Mouse (Mus musculus): ENCODE results near the gene Ccl25. TPM values are rescaled to one million over a fixed set of nuclear protein-coding genes. Genes with fewer than 3 reads are reported as not detected.
"Not testable (repeated sequence)": the region's sequence is repeated elsewhere in the genome, so short reads cannot be mapped to it uniquely, and the experiment has no call there.

Ccl25 gene
- polyA plus RNA-seq, 1 experiment from 2014 or later, result 27.9 TPM

- no peaks in the 10 kb centered on the region for H3K36me3 ChIP-seq
- no peak overlapping the region for H3K27ac ChIP-seq
- DNase-seq (ENCODE audit: low spot score), result no peak
- peaks cover 5% of the 10 kb centered on the region for H3K4me1 ChIP-seq
- H3K4me3 ChIP-seq, result no peak overlapping the region
- WGBS, result 83% methylated on average over 3 of the region's 3 CpGs
- no peaks in the 10 kb centered on the region for H3K27me3 ChIP-seq (ENCODE audit: low read depth, poor library complexity, severe bottlenecking)
- no peaks in the 10 kb centered on the region for H3K9me3 ChIP-seq (replicated peaks)
Measured at GRCm38 (mm10) chr8:4350618-4351017, 25.6 kb downstream of the Ccl25 start.

DNA sequence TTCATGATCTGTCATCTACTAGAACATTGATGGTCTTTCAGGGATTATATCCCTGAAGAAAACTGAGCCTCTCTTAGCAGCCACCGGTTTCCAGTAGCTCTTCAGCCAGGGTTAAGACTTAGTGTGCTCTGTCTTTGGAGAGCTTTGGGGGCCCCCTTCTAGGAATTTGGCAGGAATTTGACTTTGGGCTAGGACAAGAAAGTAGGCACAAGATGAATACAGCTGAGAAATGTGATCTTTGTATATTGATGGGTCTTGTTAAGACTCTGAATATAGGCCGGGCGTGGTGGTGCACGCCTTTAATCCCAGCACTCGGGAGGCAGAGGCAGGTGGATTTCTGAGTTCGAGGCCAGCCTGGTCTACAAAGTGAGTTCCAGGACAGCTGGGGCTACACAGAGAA lies 27.6 kb downstream of the Ccl25 start:
- not testable (repeated sequence) for H3K4me1 ChIP-seq; H3K36me3 ChIP-seq; DNase-seq (ENCODE audit: low spot score); H3K27me3 ChIP-seq (ENCODE audit: low read depth, poor library complexity, severe bottlenecking); H3K27ac ChIP-seq; H3K9me3 ChIP-seq (replicated peaks); H3K4me3 ChIP-seq
- WGBS, result 92% methylated on average over 6 of the region's 6 CpGs

DNA sequence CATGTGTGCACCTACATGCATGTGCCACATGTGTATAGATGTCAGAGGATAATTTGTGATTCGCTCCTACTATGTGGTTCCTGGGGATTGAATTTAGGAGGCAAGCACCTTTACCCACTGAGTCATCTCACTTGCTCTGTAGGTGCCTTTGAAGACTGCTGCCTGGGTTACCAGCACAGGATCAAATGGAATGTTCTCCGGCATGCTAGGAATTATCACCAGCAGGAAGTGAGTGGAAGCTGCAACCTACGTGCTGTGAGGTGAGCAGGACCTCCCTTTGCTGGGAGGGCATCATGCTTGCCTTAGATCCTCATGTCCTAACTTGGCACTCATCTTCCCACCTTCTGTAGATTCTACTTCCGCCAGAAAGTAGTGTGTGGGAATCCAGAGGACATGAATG lies 28.7 kb downstream of the Ccl25 start:
- no peak overlapping the region for H3K27ac ChIP-seq
- H3K4me1 ChIP-seq, result no peaks in the 10 kb centered on the region
- 86% methylated on average over 4 of the region's 4 CpGs for WGBS
- no peaks in the 10 kb centered on the region for H3K36me3 ChIP-seq
- H3K27me3 ChIP-seq (ENCODE audit: low read depth, poor library complexity, severe bottlenecking), result no peaks in the 10 kb centered on the region
- H3K4me3 ChIP-seq, result no peak overlapping the region
- no peaks in the 10 kb centered on the region for H3K9me3 ChIP-seq (replicated peaks)
- no peak for DNase-seq (ENCODE audit: low spot score)

GRCm38 (mm10) chr8:4354516-4354915 lies 29.5 kb downstream of the Ccl25 start:
- 83% methylated on average over 1 of the region's 1 CpGs for WGBS
- Histone ChIP-seq H3K4me1 (no peaks in the 10 kb centered on the region), H3K4me3 (no peak overlapping the region), H3K27ac (no peak overlapping the region), H3K27me3 (ENCODE audit: low read depth, poor library complexity, severe bottlenecking) (no peaks in the 10 kb centered on the region), H3K9me3 (replicated peaks) (no peaks in the 10 kb centered on the region), H3K36me3 (no peaks in the 10 kb centered on the region)
- DNase-seq (ENCODE audit: low spot score), result no peak

DNA sequence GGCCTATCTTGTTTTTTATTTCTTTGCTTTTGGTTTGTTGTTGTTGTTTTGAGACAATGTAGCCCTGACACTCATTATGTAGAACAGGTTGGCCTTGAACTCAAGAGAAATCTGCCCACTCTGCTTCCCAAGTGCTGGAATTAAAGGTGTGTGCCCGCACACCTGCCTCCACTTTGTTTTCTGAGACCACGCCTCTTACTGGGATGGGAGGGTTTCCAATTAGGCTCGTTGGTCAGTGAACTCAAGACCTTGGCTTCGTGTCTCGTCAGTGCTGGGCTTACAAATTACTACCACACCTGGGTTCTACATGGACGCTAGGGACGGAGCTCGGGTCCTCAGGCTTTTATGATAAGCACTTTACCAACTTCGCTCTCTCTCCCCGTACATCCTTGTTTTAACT lies 30.4 kb downstream of the Ccl25 start:
- Histone ChIP-seq H3K4me1 (no peaks in the 10 kb centered on the region), H3K27ac (no peak overlapping the region), H3K36me3 (no peaks in the 10 kb centered on the region), H3K27me3 (ENCODE audit: low read depth, poor library complexity, severe bottlenecking) (no peaks in the 10 kb centered on the region), H3K9me3 (replicated peaks) (no peaks in the 10 kb centered on the region), H3K4me3 (no peak overlapping the region)
- no peak for DNase-seq (ENCODE audit: low spot score)
- 87% methylated on average over 10 of the region's 10 CpGs for WGBS

- Histone ChIP-seq H3K36me3 (no peaks in the 10 kb centered on the region), H3K27ac (no peak overlapping the region), H3K9me3 (replicated peaks) (no peaks in the 10 kb centered on the region), H3K27me3 (ENCODE audit: low read depth, poor library complexity, severe bottlenecking) (no peaks in the 10 kb centered on the region), H3K4me3 (no peak overlapping the region), H3K4me1 (no peaks in the 10 kb centered on the region)
- DNase-seq (ENCODE audit: low spot score), result no peak
- WGBS, result 73% methylated on average over 3 of the region's 3 CpGs
Measured at GRCm38 (mm10) chr8:4359362-4359761, 34.4 kb downstream of the Ccl25 start.

DNA sequence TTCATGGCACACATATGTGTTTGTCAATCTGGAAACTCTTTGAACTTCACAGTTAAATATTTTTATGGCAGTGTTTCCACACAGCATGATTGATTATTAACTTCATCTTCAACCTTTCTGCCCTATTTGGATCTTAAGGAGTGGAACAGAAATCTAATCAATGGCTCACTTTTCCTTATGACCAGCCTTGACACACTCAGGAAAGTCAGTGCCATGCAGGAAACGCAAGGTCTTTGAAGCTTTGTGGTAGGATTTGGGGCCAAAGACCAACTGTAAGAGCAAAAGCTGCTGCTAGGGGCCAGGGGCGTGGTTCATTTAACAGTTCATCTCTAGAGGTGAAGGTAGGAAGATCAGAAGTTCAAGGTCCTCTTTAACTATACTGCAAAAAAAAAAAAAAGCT lies 35.9 kb downstream of the Ccl25 start:
- H3K4me1 ChIP-seq, result no peaks in the 10 kb centered on the region
- 87% methylated on average over 2 of the region's 2 CpGs for WGBS
- DNase-seq (ENCODE audit: low spot score), result no peak
- no peaks in the 10 kb centered on the region for H3K27me3 ChIP-seq (ENCODE audit: low read depth, poor library complexity, severe bottlenecking)
- H3K9me3 ChIP-seq (replicated peaks), result no peaks in the 10 kb centered on the region
- H3K36me3 ChIP-seq, result no peaks in the 10 kb centered on the region
- no peak overlapping the region for H3K27ac ChIP-seq
- no peak overlapping the region for H3K4me3 ChIP-seq

DNA sequence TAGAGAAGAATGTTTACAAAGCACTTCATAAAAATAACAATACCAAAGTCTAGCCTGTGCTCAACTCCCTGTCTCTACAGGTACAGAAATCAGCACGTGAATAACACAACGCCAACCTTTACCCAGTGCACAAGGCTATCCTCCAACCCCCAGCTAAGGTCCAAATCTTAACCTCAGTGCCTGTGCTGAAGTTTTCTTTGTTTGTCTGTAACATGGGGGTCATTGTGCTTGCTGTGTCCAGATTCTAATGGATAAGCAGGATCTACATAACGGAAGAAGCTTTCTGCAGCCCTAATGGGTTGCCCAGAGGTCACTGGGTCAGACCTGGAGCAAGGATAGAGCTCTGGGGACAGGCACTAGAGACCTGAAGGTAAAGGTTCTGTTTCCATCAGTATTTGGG lies 41.2 kb downstream of the Ccl25 start:
- Histone ChIP-seq H3K36me3 (no peaks in the 10 kb centered on the region), H3K4me3 (no peak overlapping the region), H3K27ac (no peak overlapping the region), H3K9me3 (replicated peaks) (no peaks in the 10 kb centered on the region), H3K27me3 (ENCODE audit: low read depth, poor library complexity, severe bottlenecking) (no peaks in the 10 kb centered on the region), H3K4me1 (no peaks in the 10 kb centered on the region)
- 87% methylated on average over 3 of the region's 3 CpGs for WGBS
- DNase-seq (ENCODE audit: low spot score), result no peak

GRCm38 (mm10) chr8:4367808-4368207 lies 42.8 kb downstream of the Ccl25 start:
- no peak for DNase-seq (ENCODE audit: low spot score)
- no peak overlapping the region for H3K4me3 ChIP-seq
- no peaks in the 10 kb centered on the region for H3K27me3 ChIP-seq (ENCODE audit: low read depth, poor library complexity, severe bottlenecking)
- WGBS, result 89% methylated on average over 11 of the region's 11 CpGs
- no peaks in the 10 kb centered on the region for H3K36me3 ChIP-seq
- H3K4me1 ChIP-seq, result no peaks in the 10 kb centered on the region
- no peak overlapping the region for H3K27ac ChIP-seq
- no peaks in the 10 kb centered on the region for H3K9me3 ChIP-seq (replicated peaks)

DNA sequence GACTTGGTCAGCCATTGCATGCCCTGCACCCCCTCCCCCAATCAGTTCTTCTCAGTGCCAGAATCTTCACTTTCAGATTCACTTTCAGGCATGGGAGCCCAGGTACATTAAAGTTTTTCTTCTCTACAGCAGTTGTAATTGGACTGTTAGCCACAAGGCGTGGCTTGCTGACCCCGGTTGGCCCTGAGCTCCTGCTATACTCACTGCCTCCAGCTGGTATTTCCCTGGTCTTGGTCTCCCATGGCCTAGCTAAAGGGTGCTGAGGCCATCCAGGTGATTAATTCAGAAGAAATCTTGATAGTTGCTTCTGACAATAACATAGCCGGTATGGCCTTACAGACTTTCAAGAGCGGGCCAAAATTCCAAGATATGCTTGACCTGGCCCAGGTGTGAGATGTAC lies 43.5 kb downstream of the Ccl25 start:
- Histone ChIP-seq H3K4me1 (no peaks in the 10 kb centered on the region), H3K9me3 (replicated peaks) (no peaks in the 10 kb centered on the region), H3K27ac (no peak overlapping the region), H3K27me3 (ENCODE audit: low read depth, poor library complexity, severe bottlenecking) (no peaks in the 10 kb centered on the region), H3K36me3 (no peaks in the 10 kb centered on the region), H3K4me3 (no peak overlapping the region)
- DNase-seq (ENCODE audit: low spot score), result no peak
- WGBS, result 96% methylated on average over 4 of the region's 4 CpGs

GRCm38 (mm10) chr8:4370078-4370477 lies 45.1 kb downstream of the Ccl25 start:
- Histone ChIP-seq H3K4me3 (no peak overlapping the region), H3K27me3 (ENCODE audit: low read depth, poor library complexity, severe bottlenecking) (no peaks in the 10 kb centered on the region), H3K4me1 (no peaks in the 10 kb centered on the region), H3K27ac (no peak overlapping the region), H3K9me3 (replicated peaks) (no peaks in the 10 kb centered on the region), H3K36me3 (no peaks in the 10 kb centered on the region)
- peak; percentile 39 for DNase-seq (ENCODE audit: low spot score)
- 35% methylated on average over 2 of the region's 2 CpGs for WGBS

DNA sequence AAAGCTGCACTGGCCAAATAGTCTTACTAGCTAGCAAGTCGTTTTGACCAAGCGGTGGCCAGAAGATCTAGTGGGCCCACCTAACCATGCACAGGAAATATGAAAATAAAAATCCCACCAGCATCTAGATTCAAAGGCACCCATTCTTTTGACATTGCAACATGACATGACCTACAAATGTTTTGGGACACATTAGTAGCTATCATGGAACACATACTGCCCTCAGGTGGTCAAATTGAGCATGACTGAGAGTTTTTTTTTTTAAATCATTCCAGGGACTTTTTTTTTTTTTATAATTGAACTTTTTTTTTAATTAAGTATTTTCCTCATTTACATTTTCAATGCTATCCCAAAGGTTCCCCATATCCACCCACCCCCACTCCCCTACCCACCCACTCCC lies 47.6 kb downstream of the Ccl25 start:
- WGBS, result 63% methylated on average over 2 of the region's 2 CpGs

GRCm38 (mm10) chr8:4401442-4401841 lies 76.4 kb downstream of the Ccl25 start:
- H3K36me3 ChIP-seq, result no peaks in the 10 kb centered on the region
- H3K27ac ChIP-seq, result no peak overlapping the region
- H3K4me3 ChIP-seq, result no peak overlapping the region
- no peaks in the 10 kb centered on the region; the same call in 1 of the 2 replicates for H3K4me1 ChIP-seq
- WGBS, result 81% methylated on average over 2 of the region's 2 CpGs
- no peaks in the 10 kb centered on the region for H3K27me3 ChIP-seq (ENCODE audit: low read depth, poor library complexity, severe bottlenecking)
- H3K9me3 ChIP-seq (replicated peaks), result no peaks in the 10 kb centered on the region
- DNase-seq (ENCODE audit: low spot score), result no peak

More for the DNA sequence above, 47.6 kb downstream of the Ccl25 start:
- H3K27ac ChIP-seq, result no peak overlapping the region
- no peaks in the 10 kb centered on the region for H3K4me1 ChIP-seq
- no peaks in the 10 kb centered on the region for H3K27me3 ChIP-seq (ENCODE audit: low read depth, poor library complexity, severe bottlenecking)
- H3K4me3 ChIP-seq, result no peak overlapping the region
- no peaks in the 10 kb centered on the region for H3K9me3 ChIP-seq (replicated peaks)
- no peaks in the 10 kb centered on the region for H3K36me3 ChIP-seq
- no peak for DNase-seq (ENCODE audit: low spot score)

All from limb, embryonic 10.5 days (tissue).